Mouse (Mus musculus): ENCODE measurements around the gene Adarb2. TPM values are rescaled to one million over a fixed set of nuclear protein-coding genes. Genes with fewer than 3 reads are reported as not detected.

Gene Adarb2
- polyA plus RNA-seq, 1 experiment from 2014 or later: 0.18 TPM

DNA sequence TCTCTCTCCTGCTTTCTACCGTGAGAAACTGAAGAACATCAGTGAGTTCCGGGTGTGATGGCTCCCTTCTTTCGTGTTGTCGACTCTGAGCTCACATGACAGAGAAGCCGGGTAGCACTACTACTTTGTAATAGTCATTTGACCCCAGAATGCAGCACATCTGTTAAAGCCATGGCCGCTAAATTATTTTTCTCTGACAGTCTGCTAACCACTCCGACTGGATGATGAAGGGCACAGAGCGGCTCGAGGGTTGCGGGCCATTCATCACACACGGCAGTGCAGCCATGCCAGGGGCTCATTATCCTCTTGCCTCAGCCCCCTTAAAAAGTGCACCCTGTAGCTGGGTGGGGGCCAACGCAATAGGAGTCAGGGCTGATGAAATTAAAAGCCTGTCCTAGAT, 371.2 kb downstream of the Adarb2 start:
- Histone ChIP-seq H3K36me3 (ENCODE audit: control insufficient read depth, insufficient read depth, low read length) (no peaks in the 10 kb centered on the region), H3K9me3 (ENCODE audit: control insufficient read depth, low read length) (no peaks in the 10 kb centered on the region), H3K4me2 (replicated peaks; ENCODE audit: low read depth) (no peak overlapping the region), H3K27me3 (ENCODE audit: control insufficient read depth, insufficient read depth, low read length) (no peaks in the 10 kb centered on the region), H3K9ac (ENCODE audit: low read length) (no peak overlapping the region), H3K4me3 (ENCODE audit: low read depth, low read length) (no peak overlapping the region), H3K4me1 (replicated peaks; ENCODE audit: control insufficient read depth, insufficient read depth) (no peaks in the 10 kb centered on the region), H3K27ac (replicated peaks) (no peak overlapping the region)
- TF ChIP-seq EP300 (optimal IDR thresholded peaks at IDR 0.05) (no peak), CTCF (IDR thresholded peaks at IDR 0.05; ENCODE audit: low read depth) (no peak)
- no peak for ATAC-seq (ENCODE audit: low FRiP score, low TSS enrichment)
- WGBS: 47% methylated on average over 12 of the region's 12 CpGs
- no peak for DNase-seq (ENCODE audit: low spot score)

DNA sequence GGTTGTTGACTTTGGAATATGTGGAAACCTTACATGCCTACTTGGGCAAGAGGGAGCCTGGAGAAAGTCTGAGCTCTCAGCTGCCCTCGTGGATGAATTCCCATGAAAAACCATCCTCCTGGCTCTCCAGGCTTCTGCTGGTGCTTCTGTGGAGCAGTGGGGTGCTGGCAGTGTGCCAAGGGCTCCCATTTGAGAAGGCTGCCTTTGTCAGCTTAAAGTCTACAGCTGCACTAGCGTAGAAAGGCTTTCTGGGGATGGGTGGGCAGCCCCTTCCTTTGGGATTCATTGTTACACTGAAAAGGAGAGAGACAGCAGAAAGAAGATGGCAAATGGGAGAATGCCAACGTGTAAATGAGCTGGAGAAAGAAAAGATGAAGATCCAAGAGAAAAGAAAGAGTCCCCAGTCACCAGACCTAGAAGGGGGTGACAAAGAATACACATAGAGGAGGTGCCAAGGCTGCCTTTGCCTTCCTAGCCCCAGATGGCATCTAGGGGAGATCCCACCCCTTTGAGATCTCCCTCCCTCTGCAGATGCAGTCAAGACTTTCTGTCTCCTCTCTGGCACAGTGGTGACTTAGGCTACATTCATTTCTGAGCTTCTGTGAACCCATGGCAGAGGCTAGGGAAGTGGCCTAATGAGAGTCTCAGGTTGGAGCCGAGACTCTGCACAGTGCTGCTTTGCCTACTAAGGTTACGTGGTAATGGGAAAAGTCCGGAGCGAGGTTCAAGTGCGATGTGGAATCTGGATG, 381.8 kb downstream of the Adarb2 start:
- Histone ChIP-seq H3K9ac (ENCODE audit: low read length) (no peak overlapping the region), H3K4me2 (replicated peaks; ENCODE audit: low read depth) (no peak overlapping the region), H3K36me3 (ENCODE audit: control insufficient read depth, insufficient read depth, low read length) (no peaks in the 10 kb centered on the region), H3K27me3 (ENCODE audit: control insufficient read depth, insufficient read depth, low read length) (no peaks in the 10 kb centered on the region), H3K9me3 (ENCODE audit: control insufficient read depth, low read length) (no peaks in the 10 kb centered on the region), H3K27ac (replicated peaks) (no peak overlapping the region), H3K4me3 (ENCODE audit: low read depth, low read length) (no peak overlapping the region), H3K4me1 (replicated peaks; ENCODE audit: control insufficient read depth, insufficient read depth) (no peaks in the 10 kb centered on the region)
- ATAC-seq (ENCODE audit: low FRiP score, low TSS enrichment): no peak
- TF ChIP-seq CTCF (IDR thresholded peaks at IDR 0.05; ENCODE audit: low read depth) (no peak), EP300 (optimal IDR thresholded peaks at IDR 0.05) (no peak)
- WGBS: 73% methylated on average over 8 of the region's 8 CpGs
- no peak for DNase-seq (ENCODE audit: low spot score)

GRCm38 (mm10) chr13:8587447-8587846, 384.8 kb downstream of the Adarb2 start:
- Histone ChIP-seq H3K27me3 (ENCODE audit: control insufficient read depth, insufficient read depth, low read length) (no peaks in the 10 kb centered on the region), H3K4me3 (ENCODE audit: low read depth, low read length) (no peak overlapping the region), H3K27ac (replicated peaks) (no peak overlapping the region), H3K36me3 (ENCODE audit: control insufficient read depth, insufficient read depth, low read length) (no peaks in the 10 kb centered on the region), H3K4me2 (replicated peaks; ENCODE audit: low read depth) (no peak overlapping the region), H3K4me1 (replicated peaks; ENCODE audit: control insufficient read depth, insufficient read depth) (no peaks in the 10 kb centered on the region), H3K9me3 (ENCODE audit: control insufficient read depth, low read length) (no peaks in the 10 kb centered on the region), H3K9ac (ENCODE audit: low read length) (no peak overlapping the region)
- 85% methylated on average over 7 of the region's 7 CpGs for WGBS
- ATAC-seq (ENCODE audit: low FRiP score, low TSS enrichment) (no peak), DNase-seq (ENCODE audit: low spot score) (no peak)
- TF ChIP-seq EP300 (optimal IDR thresholded peaks at IDR 0.05) (no peak), CTCF (IDR thresholded peaks at IDR 0.05; ENCODE audit: low read depth) (no peak)

DNA sequence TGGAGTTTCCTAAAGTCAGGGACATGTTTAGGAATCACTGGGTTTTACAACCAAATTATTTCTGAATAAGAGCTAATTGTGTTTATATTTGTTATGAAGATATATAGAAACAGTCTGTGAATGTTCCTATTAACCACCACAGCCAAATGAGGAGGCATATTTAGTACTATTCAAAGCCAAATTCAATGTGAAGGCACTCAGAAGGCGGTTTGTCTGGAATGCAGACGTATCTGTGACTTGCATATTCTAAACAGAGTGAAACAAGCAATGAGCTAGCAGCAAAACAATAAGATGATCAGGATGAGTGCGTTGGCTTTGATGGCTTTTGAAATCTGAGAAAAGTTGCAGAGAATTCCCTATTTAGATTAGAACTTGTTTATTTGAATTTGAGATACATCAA, 387.8 kb downstream of the Adarb2 start:
- ATAC-seq (ENCODE audit: low FRiP score, low TSS enrichment) (no peak), DNase-seq (ENCODE audit: low spot score) (no peak)
- H3K27me3 ChIP-seq (ENCODE audit: control insufficient read depth, insufficient read depth, low read length): no peaks in the 10 kb centered on the region
- H3K4me1 ChIP-seq (replicated peaks; ENCODE audit: control insufficient read depth, insufficient read depth): no peaks in the 10 kb centered on the region
- H3K27ac ChIP-seq (replicated peaks): no peak overlapping the region
- TF ChIP-seq CTCF (IDR thresholded peaks at IDR 0.05; ENCODE audit: low read depth): no peak
- no peak for TF ChIP-seq EP300 (optimal IDR thresholded peaks at IDR 0.05)
- WGBS: 70% methylated on average over 3 of the region's 3 CpGs
- no peak overlapping the region for H3K4me2 ChIP-seq (replicated peaks; ENCODE audit: low read depth)
- H3K36me3 ChIP-seq (ENCODE audit: control insufficient read depth, insufficient read depth, low read length): no peaks in the 10 kb centered on the region
- H3K9ac ChIP-seq (ENCODE audit: low read length): no peak overlapping the region
- no peaks in the 10 kb centered on the region for H3K9me3 ChIP-seq (ENCODE audit: control insufficient read depth, low read length)
- no peak overlapping the region for H3K4me3 ChIP-seq (ENCODE audit: low read depth, low read length)

DNA sequence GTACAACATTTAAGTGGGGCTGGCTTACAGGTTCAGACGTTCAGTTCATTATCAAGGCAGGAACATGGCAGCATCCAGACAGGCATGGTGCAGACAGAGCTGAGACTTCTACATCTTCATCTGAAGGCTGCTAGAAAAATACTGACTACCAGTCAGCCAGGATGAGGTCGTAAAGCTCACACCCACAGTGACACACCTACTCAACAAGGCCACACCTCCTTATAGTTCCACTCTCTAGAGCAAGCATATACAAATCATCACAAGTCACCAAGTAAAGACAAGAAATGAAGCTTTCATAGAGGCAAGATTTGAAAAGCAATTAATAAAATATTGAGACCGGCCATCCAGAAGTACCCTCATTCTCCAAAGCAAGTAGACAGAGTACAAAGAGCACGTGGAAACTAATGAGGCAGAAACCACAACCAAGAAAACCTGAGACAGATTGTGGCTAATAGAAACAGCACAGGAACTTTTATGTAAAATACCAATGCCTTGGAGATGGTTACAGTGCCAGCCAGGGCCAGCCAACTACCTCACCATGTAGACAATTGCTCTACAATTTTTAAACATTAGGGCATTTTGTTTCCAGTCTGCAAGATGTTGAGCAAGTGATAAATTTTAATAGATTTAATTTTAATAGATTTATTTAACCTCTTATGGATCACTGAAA, 394.4 kb downstream of the Adarb2 start:
- no peak overlapping the region for H3K4me2 ChIP-seq (replicated peaks; ENCODE audit: low read depth)
- H3K27ac ChIP-seq (replicated peaks): no peak overlapping the region
- no peak overlapping the region for H3K9ac ChIP-seq (ENCODE audit: low read length)
- H3K4me1 ChIP-seq (replicated peaks; ENCODE audit: control insufficient read depth, insufficient read depth): no peaks in the 10 kb centered on the region
- WGBS: 64% methylated on average over 4 of the region's 4 CpGs
- no peaks in the 10 kb centered on the region for H3K27me3 ChIP-seq (ENCODE audit: control insufficient read depth, insufficient read depth, low read length)
- ATAC-seq (ENCODE audit: low FRiP score, low TSS enrichment) (no peak), DNase-seq (ENCODE audit: low spot score) (no peak)
- TF ChIP-seq CTCF (IDR thresholded peaks at IDR 0.05; ENCODE audit: low read depth) (no peak), EP300 (optimal IDR thresholded peaks at IDR 0.05) (no peak)
- H3K4me3 ChIP-seq (ENCODE audit: low read depth, low read length): no peak overlapping the region
- H3K9me3 ChIP-seq (ENCODE audit: control insufficient read depth, low read length): no peaks in the 10 kb centered on the region
- H3K36me3 ChIP-seq (ENCODE audit: control insufficient read depth, insufficient read depth, low read length): no peaks in the 10 kb centered on the region

DNA sequence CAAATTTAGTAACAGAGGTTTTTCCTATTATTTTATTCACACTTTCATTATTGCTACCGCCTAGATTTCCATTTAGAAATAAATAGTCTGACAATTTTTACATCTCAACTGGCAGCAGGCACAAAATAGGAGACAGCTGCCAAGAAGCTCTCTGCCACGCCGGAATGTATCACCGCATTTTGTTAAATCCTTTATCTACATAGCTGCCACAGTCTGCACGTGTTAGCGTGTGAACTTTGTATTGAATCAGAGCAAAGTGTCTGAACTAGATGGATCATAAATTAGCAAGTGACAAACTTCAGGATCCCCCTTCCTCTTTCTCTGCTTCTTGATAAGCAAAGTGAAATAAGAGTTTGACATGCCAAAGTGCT, 395.0 kb downstream of the Adarb2 start:
- Histone ChIP-seq H3K27ac (replicated peaks) (no peak overlapping the region), H3K27me3 (ENCODE audit: control insufficient read depth, insufficient read depth, low read length) (no peaks in the 10 kb centered on the region), H3K9ac (ENCODE audit: low read length) (no peak overlapping the region), H3K4me2 (replicated peaks; ENCODE audit: low read depth) (no peak overlapping the region), H3K36me3 (ENCODE audit: control insufficient read depth, insufficient read depth, low read length) (no peaks in the 10 kb centered on the region), H3K4me1 (replicated peaks; ENCODE audit: control insufficient read depth, insufficient read depth) (no peaks in the 10 kb centered on the region), H3K9me3 (ENCODE audit: control insufficient read depth, low read length) (no peaks in the 10 kb centered on the region), H3K4me3 (ENCODE audit: low read depth, low read length) (no peak overlapping the region)
- WGBS: 50% methylated on average over 6 of the region's 6 CpGs
- no peak for DNase-seq (ENCODE audit: low spot score)
- ATAC-seq (ENCODE audit: low FRiP score, low TSS enrichment): no peak
- TF ChIP-seq EP300 (optimal IDR thresholded peaks at IDR 0.05) (no peak), CTCF (IDR thresholded peaks at IDR 0.05; ENCODE audit: low read depth) (no peak)
